Mouse (Mus musculus) MEL (cell line): ENCODE results near the gene Mrps10. TPM values are rescaled to one million over a fixed set of nuclear protein-coding genes. Genes with fewer than 3 reads are reported as not detected.
A peak's percentile ranks its signal among the peaks of the same experiment; 100 is the strongest.
"Not testable (repeated sequence)": the region's sequence is repeated elsewhere in the genome, so short reads cannot be mapped to it uniquely, and the experiment has no call there.

Experiments used
- DNase-seq: peaks from one replicate; pipeline ENCODE4 v3.0.0; 2011; ENCODE audit warnings: low read depth, low spot score
- H3K27ac ChIP-seq: 2 replicates; pipeline ENCODE4 v1.5.1; 2012; ENCODE audit warnings: low read depth, mild to moderate bottlenecking, control low read depth, low read length, moderate library complexity; ENCODE audit not compliant: control insufficient read depth
- H3K27me3 ChIP-seq, 2 experiments: fragments of 150-350 bp in 1 of 2; sonication (generic) in 1 of 2; 2 replicates each; pipeline ENCODE4 v1.6.1; 2012; ENCODE audit warnings: low read length in 2 of 2, mild to moderate bottlenecking in 2 of 2, improper control_type of control experiment in 1 of 2, moderate library complexity in 1 of 2; ENCODE audit not compliant: insufficient read depth in 2 of 2, control insufficient read depth in 1 of 2
- H3K36me3 ChIP-seq, 2 experiments: 2 replicates each; pipeline ENCODE4 v1.6.1; 2012 to 2014; ENCODE audit warnings: low read length in 2 of 2, improper control_type of control experiment in 1 of 2, inconsistent platforms in 1 of 2, mild to moderate bottlenecking in 1 of 2; ENCODE audit not compliant: insufficient read depth in 2 of 2, control insufficient read depth in 1 of 2
- H3K4me1 ChIP-seq, 2 experiments: fragments of 150-350 bp in 1 of 2; sonication (generic) in 1 of 2; 2 replicates each; pipeline ENCODE4 v1.6.1; 2012; ENCODE audit warnings: low read length in 2 of 2, improper control_type of control experiment in 1 of 2, mild to moderate bottlenecking in 1 of 2; ENCODE audit not compliant: insufficient read depth in 2 of 2, control insufficient read depth in 1 of 2
- H3K4me3 ChIP-seq, 2 experiments: fragments of 150-350 bp in 1 of 2; sonication (generic) in 1 of 2; 2 replicates each; pipeline ENCODE4 v1.5.1; 2012; ENCODE audit warnings: low read depth in 2 of 2, low read length in 2 of 2, mild to moderate bottlenecking in 2 of 2, moderate library complexity in 2 of 2, control low read depth in 1 of 2, improper control_type of control experiment in 1 of 2; ENCODE audit not compliant: control insufficient read depth in 1 of 2, insufficient read depth in 1 of 2
- H3K79me2 ChIP-seq: 2 replicates; pipeline ENCODE4 v1.6.1; 2012; ENCODE audit warnings: mild to moderate bottlenecking, low read length, moderate library complexity; ENCODE audit not compliant: control insufficient read depth, poor library complexity, insufficient read depth
- H3K9ac ChIP-seq: 2 replicates; pipeline ENCODE4 v1.6.1; 2012; ENCODE audit warnings: low read depth, mild to moderate bottlenecking, control low read depth, low read length, moderate library complexity; ENCODE audit not compliant: control insufficient read depth, poor library complexity, severe bottlenecking
- H3K9me3 ChIP-seq: fragments of 150-350 bp; sonication (generic); replicated peaks from 2 replicates; pipeline ENCODE4 v1.6.1; 2012; ENCODE audit warnings: mild to moderate bottlenecking, low read length, improper control_type of control experiment, moderate library complexity; ENCODE audit not compliant: insufficient read depth
- CTCF ChIP-seq, 3 experiments: IDR thresholded peaks in 2 of 3; conservative IDR thresholded peaks in 1 of 3; 2 replicates each; pipeline ENCODE4 v1.5.1; 2011 to 2012; ENCODE audit warnings: low read length in 3 of 3, low read depth in 2 of 3, mild to moderate bottlenecking in 2 of 3, improper control_type of control experiment in 1 of 3, inconsistent platforms in 1 of 3, mixed read lengths in 1 of 3, moderate library complexity in 1 of 3; ENCODE audit not compliant: control insufficient read depth in 1 of 3, insufficient read depth in 1 of 3, poor library complexity in 1 of 3, severe bottlenecking in 1 of 3
- E2F4 ChIP-seq: IDR thresholded peaks from 2 replicates; pipeline ENCODE4 v1.6.1; 2011; ENCODE audit warnings: low read depth, low read length, improper control_type of control experiment, borderline replicate concordance
- HCFC1 ChIP-seq: IDR thresholded peaks from 2 replicates; pipeline ENCODE4 v1.6.1; 2012; ENCODE audit warnings: low read depth, mild to moderate bottlenecking, inconsistent platforms, low read length, improper control_type of control experiment, moderate library complexity
- MYB ChIP-seq: IDR thresholded peaks from 2 replicates; pipeline ENCODE4 v1.6.1; 2011; ENCODE audit warnings: mild to moderate bottlenecking, low read depth, low read length, improper control_type of control experiment
- NELFE ChIP-seq: IDR thresholded peaks from 2 replicates; pipeline ENCODE4 v1.6.1; 2011; ENCODE audit warnings: low read depth, low read length, improper control_type of control experiment
- POLR2A ChIP-seq, 2 experiments: IDR thresholded peaks; 2 replicates each; pipeline ENCODE4 v1.6.1; 2011 to 2012; ENCODE audit warnings: low read length in 2 of 2, mild to moderate bottlenecking in 2 of 2, control low read depth in 1 of 2, improper control_type of control experiment in 1 of 2, low read depth in 1 of 2, moderate library complexity in 1 of 2; ENCODE audit not compliant: control insufficient read depth in 1 of 2, insufficient read depth in 1 of 2, poor library complexity in 1 of 2
- RAD21 ChIP-seq: IDR thresholded peaks from 2 replicates; pipeline ENCODE4 v1.6.1; 2011; ENCODE audit warnings: mild to moderate bottlenecking, low read depth, low read length, improper control_type of control experiment
- RCOR1 ChIP-seq: IDR thresholded peaks from 2 replicates; pipeline ENCODE4 v1.6.1; 2012; ENCODE audit warnings: low read depth, mild to moderate bottlenecking, inconsistent platforms, low read length, improper control_type of control experiment
- SMC3 ChIP-seq: IDR thresholded peaks from 2 replicates; pipeline ENCODE4 v1.6.1; 2011; ENCODE audit warnings: low read depth, low read length, improper control_type of control experiment
- TBP ChIP-seq: IDR thresholded peaks from 2 replicates; pipeline ENCODE4 v1.8.0; 2011; ENCODE audit warnings: low read depth, low read length, improper control_type of control experiment
- polyA plus RNA-seq, 2 experiments: library from polyadenylated mRNA; stranded (reverse) in 1 of 2; unstranded in 1 of 2; fragments of >175 nt in 1 of 2; fragments of >200 nt in 1 of 2; gene quantifications; 2 replicates each; pipeline versions ENCODE4 v1.2.1 to v1.2.4; 2012; ENCODE audit warnings: low replicate concordance in 2 of 2, low read depth in 1 of 2; ENCODE audit not compliant: insufficient read length in 2 of 2, insufficient read depth in 1 of 2, missing spikeins in 1 of 2
- total RNA-seq: library from RNA; depleted of rRNA; stranded (reverse); fragments of 300-350 nt; gene quantifications from 2 replicates; pipeline ENCODE4 v1.2.3, GENCODE M21; 2012

Mrps10 gene
- total and polyA plus RNA-seq, 3 experiments, result 78.9 to 442 (median 107) TPM

DNA sequence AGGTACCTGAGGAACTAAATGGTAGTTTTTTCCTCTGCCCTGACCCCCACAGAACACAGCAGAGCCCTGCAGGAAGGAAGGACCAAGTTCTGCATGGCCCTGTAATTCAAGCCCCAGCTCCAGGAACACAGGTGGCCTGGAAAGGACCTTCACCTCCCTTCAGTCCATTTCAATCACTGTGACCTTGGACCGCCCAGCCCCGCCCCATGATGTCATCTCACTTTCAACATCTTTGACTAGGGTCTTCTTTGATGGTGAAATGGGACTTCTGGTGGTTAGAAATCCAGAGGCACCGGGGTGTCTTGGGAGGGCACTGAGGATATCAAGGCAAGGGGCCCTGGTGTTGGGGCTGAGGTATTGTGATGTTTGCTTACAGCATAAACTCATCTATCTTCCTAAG is 52.9 kb downstream of the Mrps10 start:
- DNase-seq, result no peak
- no peaks in the 10 kb centered on the region for H3K79me2 ChIP-seq
- no peaks in the 10 kb centered on the region; a peak in 1 of 4 replicates for H3K4me1 ChIP-seq
- H3K4me3 ChIP-seq, result no peak overlapping the region
- TF ChIP-seq RCOR1 (no peak), NELFE (no peak), TBP (no peak), MYB (no peak)
- no peak overlapping the region for H3K9ac ChIP-seq
- no peaks in the 10 kb centered on the region for H3K36me3 ChIP-seq
- no peaks in the 10 kb centered on the region for H3K27me3 ChIP-seq
- H3K27ac ChIP-seq, result no peak overlapping the region
- no peaks in the 10 kb centered on the region for H3K9me3 ChIP-seq

GRCm38 (mm10) chr17:47422616-47423015 is 53.9 kb downstream of the Mrps10 start:
- H3K27ac ChIP-seq, H3K4me1 ChIP-seq, H3K9me3 ChIP-seq, H3K4me3 ChIP-seq, H3K27me3 ChIP-seq, DNase-seq, H3K9ac ChIP-seq, H3K36me3 ChIP-seq, H3K79me2 ChIP-seq: not testable (repeated sequence)

- Histone ChIP-seq H3K9me3 (no peaks in the 10 kb centered on the region), H3K27ac (no peak overlapping the region), H3K4me3 (no peak overlapping the region), H3K79me2 (no peaks in the 10 kb centered on the region), H3K27me3 (peaks cover 0 to 2% of the 10 kb centered on the region in 2 experiments; a peak in 1 of 4 replicates), H3K36me3 (no peaks in the 10 kb centered on the region), H3K9ac (no peak overlapping the region), H3K4me1 (no peaks in the 10 kb centered on the region; a peak in 1 of 4 replicates)
- TF ChIP-seq RAD21 (no peak), E2F4 (no peak), HCFC1 (no peak)
- DNase-seq, result no peak
These were observed 55.5 kb downstream of the Mrps10 start for GRCm38 (mm10) chr17:47424186-47424585.

- Histone ChIP-seq H3K9me3 (no peaks in the 10 kb centered on the region), H3K27me3 (peaks cover 0 to 2% of the 10 kb centered on the region in 2 experiments; a peak in 1 of 4 replicates), H3K36me3 (no peaks in the 10 kb centered on the region)
- TF ChIP-seq POLR2A (IDR thresholded peaks at IDR 0.05; ENCODE audit: control insufficient read depth in 1 of 2, insufficient read depth in 1 of 2, low read depth in 1 of 2, low read length in 2 of 2, poor library complexity in 1 of 2) (no peak), SMC3 (peak; percentile 33; the same call in 1 of the 2 replicates), CTCF (IDR thresholded peaks at IDR 0.05 in 2 of 3, conservative IDR thresholded peaks at IDR 0.05 in 1 of 3; ENCODE audit: control insufficient read depth in 1 of 3, insufficient read depth in 1 of 3, low read depth in 2 of 3, low read length in 3 of 3, poor library complexity in 1 of 3, severe bottlenecking in 1 of 3) (peak; percentile 28 to 58 (median 46); a peak in 5 of 6 replicates), MYB (no peak), RAD21 (peak; percentile 28)
- TF ChIP-seq, all 39 proteins: peak for 3
- no peak overlapping the region for H3K4me3 ChIP-seq
- H3K9ac ChIP-seq, result no peak overlapping the region
- H3K79me2 ChIP-seq, result no peaks in the 10 kb centered on the region
- peak; percentile 13 for DNase-seq
- no peak overlapping the region for H3K27ac ChIP-seq
- no peaks in the 10 kb centered on the region; a peak in 1 of 4 replicates for H3K4me1 ChIP-seq
These were observed 58.6 kb downstream of the Mrps10 start for GRCm38 (mm10) chr17:47427316-47427715.
